Comparison of ENCODE assay signal across 17 mouse cellular contexts in genomic region chr16:84468898-84469297, GRCm38 (mm10). TPM values are rescaled to one million over a fixed set of nuclear protein-coding genes. Genes with fewer than 3 reads are reported as not detected.
DNase-seq lines count a peak whose midpoint lies in the region; ATAC-seq and TF ChIP-seq lines count a peak whose summit lies in the region.
"Had no signal": no experiment of that assay in that cellular context is flagged by ENCODE, and none has a peak within 500 bp of the region (broad histone marks: within the 10 kb centered on the region; RNA-seq: fewer than 3 reads in every experiment).

No protein-coding gene starts in this region.

- no peak overlapping the region for H3K4me2 ChIP-seq in kidney, postnatal 0 days (ENCODE audit: low read length)
- H3K4me2 ChIP-seq in forebrain, embryonic 13.5 days, result no peak overlapping the region

- H3K36me3 ChIP-seq in kidney, postnatal 0 days (ENCODE audit: insufficient read depth, low read length), result no peaks in the 10 kb centered on the region
- H3K36me3 ChIP-seq in E14TG2a.4 (ENCODE audit: insufficient read depth, low read length), result no peaks in the 10 kb centered on the region
- H3K36me3 ChIP-seq in forebrain, embryonic 13.5 days (ENCODE audit: poor library complexity, severe bottlenecking), result no peaks in the 10 kb centered on the region
- H3K36me3 ChIP-seq: hindbrain, embryonic 10.5 days had no signal

- ATAC-seq in kidney, postnatal 0 days (replicated peaks; ENCODE audit: low FRiP score, low read depth), result no peak
- no peak for ATAC-seq in forebrain, embryonic 13.5 days
- ATAC-seq: forebrain, postnatal 0 days had no signal

- no peaks in the 10 kb centered on the region for H3K27me3 ChIP-seq in kidney, postnatal 0 days (ENCODE audit: insufficient read depth, low read length)
- no peaks in the 10 kb centered on the region for H3K27me3 ChIP-seq in E14TG2a.4 (ENCODE audit: insufficient read depth, low read length)
- no peaks in the 10 kb centered on the region for H3K27me3 ChIP-seq in forebrain, embryonic 13.5 days

- no peak overlapping the region for H3K27ac ChIP-seq in kidney, postnatal 0 days
- no peak overlapping the region for H3K27ac ChIP-seq in forebrain, embryonic 13.5 days
- H3K27ac ChIP-seq: hindbrain, embryonic 10.5 days had no signal

- H3K4me3 ChIP-seq in kidney, postnatal 0 days (replicated peaks; ENCODE audit: low read depth, low read length), result no peak overlapping the region
- no peak overlapping the region for H3K4me3 ChIP-seq in E14TG2a.4 (replicated peaks; ENCODE audit: low read length)
- H3K4me3 ChIP-seq in forebrain, embryonic 13.5 days, result no peak overlapping the region
- H3K4me3 ChIP-seq: hindbrain, embryonic 10.5 days had no signal

- no peaks in the 10 kb centered on the region for H3K9me3 ChIP-seq in kidney, postnatal 0 days (replicated peaks; ENCODE audit: low read length)
- no peaks in the 10 kb centered on the region for H3K9me3 ChIP-seq in E14TG2a.4 (ENCODE audit: low read length)
- H3K9me3 ChIP-seq in forebrain, embryonic 13.5 days (replicated peaks), result no peaks in the 10 kb centered on the region
- H3K9me3 ChIP-seq: hindbrain, embryonic 10.5 days had no signal

- H3K9ac ChIP-seq in kidney, postnatal 0 days (ENCODE audit: low read depth, low read length), result no peak overlapping the region
- H3K9ac ChIP-seq in forebrain, embryonic 13.5 days, result no peak overlapping the region
- H3K9ac ChIP-seq: forebrain, postnatal 0 days had no signal

- H3K4me1 ChIP-seq in kidney, postnatal 0 days (replicated peaks; ENCODE audit: insufficient read depth, low read length), result no peaks in the 10 kb centered on the region
- H3K4me1 ChIP-seq in E14TG2a.4 (replicated peaks; ENCODE audit: low read depth, low read length), result no peaks in the 10 kb centered on the region
- no peaks in the 10 kb centered on the region; the same call in 1 of the 2 replicates for H3K4me1 ChIP-seq in forebrain, embryonic 13.5 days
- H3K4me1 ChIP-seq: hindbrain, embryonic 10.5 days had no signal

- peak; percentile 32; the same call in 1 of the 2 replicates for TF ChIP-seq CTCF in kidney, postnatal 0 days (IDR thresholded peaks at IDR 0.05; ENCODE audit: low read depth)
- TF ChIP-seq CTCF in E14TG2a.4 (conservative IDR thresholded peaks at IDR 0.05; ENCODE audit: low read length), result peak; percentile 47

- WGBS in kidney, postnatal 0 days, result 11% methylated on average over 1 of the region's 1 CpGs
- 19% methylated on average over 1 of the region's 1 CpGs for WGBS in forebrain, embryonic 13.5 days

- DNase-seq in kidney, postnatal 0 days (ENCODE audit: low spot score), result no peak
- no peak for DNase-seq in kidney, adult 11 months
- peak; percentile 8 for DNase-seq in NIH3T3 (ENCODE audit: low read depth)
- DNase-seq in induced T-regulatory cell, adult 2 months (ENCODE audit: low read depth), result peak; percentile 9
- no peak for DNase-seq in left cerebral cortex, postnatal 36 days (ENCODE audit: low spot score in 2 of 2)
- DNase-seq: adrenal gland, adult 2 months; forebrain, postnatal 0 days; gastrocnemius, postnatal 36 days; kidney, adult 2 months; lung, adult 2 months; right cerebral cortex, postnatal 25 days had no signal

- intact Hi-C loops in left cerebral cortex, postnatal 36 days (cut with DNase I), result no loop called here

RNA-seq across cellular contexts. Expression of gene A730009L09Rik, which starts 46.0 kb away (rescaled TPM):
- not detected in 2 replicates for polyA plus RNA-seq in kidney, postnatal 0 days (2015; fragmentation: Nextera tagmentation; extraction: Ambion mirVana)
- under 1 TPM; 0.20 to 0.25 TPM for total RNA-seq in left cerebral cortex, postnatal 36 days (2021)
- not detected in 2 replicates for polyA plus RNA-seq in forebrain, embryonic 13.5 days (2015; fragmentation: Nextera tagmentation; extraction: Ambion mirVana)
- total RNA-seq: adrenal gland, adult 2 months; forebrain, postnatal 0 days; gastrocnemius, postnatal 36 days had no signal
- polyA plus RNA-seq: adrenal gland, adult 2 months; heart, embryonic 14.5 days; hindbrain, embryonic 10.5 days; kidney, adult 2 months; large intestine, adult 2 months; limb, embryonic 14.5 days; lung, adult 2 months had no signal

Comparison
In these comparisons a context has a peak if more than half of its experiments do, and no peak if none do; other contexts are left out.
1. DNase-seq: peak in NIH3T3 (single experiment) and induced T-regulatory cell, adult 2 months (single experiment); none in kidney, postnatal 0 days (single experiment), kidney, adult 11 months (single experiment) and left cerebral cortex, postnatal 36 days (0 of 2).